Mouse (Mus musculus): ENCODE measurements around the gene Col1a2. TPM values are rescaled to one million over a fixed set of nuclear protein-coding genes. Genes with fewer than 3 reads are reported as not detected.
A peak's percentile ranks its signal among the peaks of the same experiment; 100 is the strongest.

Gene Col1a2
- polyA plus RNA-seq, 1 experiment from 2014 or later: 130 TPM

- H3K27me3 ChIP-seq (ENCODE audit: insufficient read depth, poor library complexity, severe bottlenecking): no peaks in the 10 kb centered on the region
- DNase-seq (ENCODE audit: low spot score): no peak
- H3K36me3 ChIP-seq: peaks cover 32% of the 10 kb centered on the region
Measured at GRCm38 (mm10) chr6:4534462-4535079, 30.0 kb downstream of the Col1a2 start.

GRCm38 (mm10) chr6:4541926-4542715 is 37.5 kb downstream of the Col1a2 start:
- H3K27ac ChIP-seq: no peak overlapping the region
- H3K27me3 ChIP-seq (ENCODE audit: insufficient read depth, poor library complexity, severe bottlenecking): no peaks in the 10 kb centered on the region
- DNase-seq (ENCODE audit: low spot score): no peak
- H3K36me3 ChIP-seq: peaks cover 11% of the 10 kb centered on the region
- no peaks in the 10 kb centered on the region for H3K4me1 ChIP-seq (replicated peaks)
- 89% methylated on average over 7 of the region's 7 CpGs for WGBS
- no peak overlapping the region for H3K4me3 ChIP-seq
- H3K9me3 ChIP-seq: no peaks in the 10 kb centered on the region

More at GRCm38 (mm10) chr6:4534462-4535079, 30.0 kb downstream of the Col1a2 start:
- Histone ChIP-seq H3K27ac (no peak overlapping the region), H3K4me1 (replicated peaks) (no peaks in the 10 kb centered on the region), H3K4me3 (no peak overlapping the region), H3K9me3 (no peaks in the 10 kb centered on the region)
- 83% methylated on average over 8 of the region's 8 CpGs for WGBS

GRCm38 (mm10) chr6:4544554-4544953 is 39.9 kb downstream of the Col1a2 start:
- Histone ChIP-seq H3K9me3 (no peaks in the 10 kb centered on the region), H3K27me3 (ENCODE audit: insufficient read depth, poor library complexity, severe bottlenecking) (no peaks in the 10 kb centered on the region), H3K36me3 (no peaks in the 10 kb centered on the region; the same call in 1 of the 2 replicates), H3K4me3 (no peak overlapping the region), H3K4me1 (replicated peaks) (peaks cover 5% of the 10 kb centered on the region; the same call in 1 of the 2 replicates), H3K27ac (no peak overlapping the region)
- DNase-seq (ENCODE audit: low spot score): peak; percentile 36
- WGBS: 51% methylated on average over 6 of the region's 6 CpGs

GRCm38 (mm10) chr6:4545727-4546126 is 41.1 kb downstream of the Col1a2 start:
- no peaks in the 10 kb centered on the region for H3K36me3 ChIP-seq
- H3K4me1 ChIP-seq (replicated peaks): peaks cover 16% of the 10 kb centered on the region
- peak; percentile 52 for DNase-seq (ENCODE audit: low spot score)
- no peaks in the 10 kb centered on the region for H3K9me3 ChIP-seq
- WGBS: 57% methylated on average over 8 of the region's 8 CpGs
- no peaks in the 10 kb centered on the region for H3K27me3 ChIP-seq (ENCODE audit: insufficient read depth, poor library complexity, severe bottlenecking)
- no peak overlapping the region for H3K4me3 ChIP-seq
- 0 out of 2 replicates have a peak overlapping the region, but pooled peaks have one; percentile 31 for H3K27ac ChIP-seq

GRCm38 (mm10) chr6:4548894-4549293 is 44.3 kb downstream of the Col1a2 start:
- 0 out of 2 replicates have a peak overlapping the region, but pooled peaks have one; percentile 53 for H3K27ac ChIP-seq
- 78% methylated on average over 4 of the region's 4 CpGs for WGBS
- no peak for DNase-seq (ENCODE audit: low spot score)
- H3K9me3 ChIP-seq: no peaks in the 10 kb centered on the region
- peaks cover 21% of the 10 kb centered on the region for H3K4me1 ChIP-seq (replicated peaks)
- H3K36me3 ChIP-seq: no peaks in the 10 kb centered on the region
- no peaks in the 10 kb centered on the region for H3K27me3 ChIP-seq (ENCODE audit: insufficient read depth, poor library complexity, severe bottlenecking)
- H3K4me3 ChIP-seq: no peak overlapping the region

GRCm38 (mm10) chr6:4549846-4550548 is 45.4 kb downstream of the Col1a2 start:
- Histone ChIP-seq H3K9me3 (no peaks in the 10 kb centered on the region), H3K27me3 (ENCODE audit: insufficient read depth, poor library complexity, severe bottlenecking) (no peaks in the 10 kb centered on the region), H3K4me1 (replicated peaks) (peaks cover 32% of the 10 kb centered on the region), H3K36me3 (no peaks in the 10 kb centered on the region), H3K4me3 (no peak overlapping the region), H3K27ac (peak overlapping the region; percentile 72)
- WGBS: 33% methylated on average over 11 of the region's 11 CpGs
- DNase-seq (ENCODE audit: low spot score): peak; percentile 39

- H3K4me3 ChIP-seq: no peak overlapping the region
- H3K27me3 ChIP-seq (ENCODE audit: insufficient read depth, poor library complexity, severe bottlenecking): no peaks in the 10 kb centered on the region
- no peaks in the 10 kb centered on the region for H3K36me3 ChIP-seq
- DNase-seq (ENCODE audit: low spot score): no peak
- peak overlapping the region; percentile 72 for H3K27ac ChIP-seq
- H3K9me3 ChIP-seq: no peaks in the 10 kb centered on the region
- 36% methylated on average over 1 of the region's 1 CpGs for WGBS
- peaks cover 37% of the 10 kb centered on the region for H3K4me1 ChIP-seq (replicated peaks)
Measured at GRCm38 (mm10) chr6:4550549-4550915, 45.9 kb downstream of the Col1a2 start.

- 72% methylated on average over 6 of the region's 6 CpGs for WGBS
- H3K9me3 ChIP-seq: no peaks in the 10 kb centered on the region
- H3K36me3 ChIP-seq: no peaks in the 10 kb centered on the region
- DNase-seq (ENCODE audit: low spot score): no peak
- H3K27ac ChIP-seq: no peak overlapping the region
- peaks cover 41% of the 10 kb centered on the region for H3K4me1 ChIP-seq (replicated peaks)
- H3K27me3 ChIP-seq (ENCODE audit: insufficient read depth, poor library complexity, severe bottlenecking): no peaks in the 10 kb centered on the region
- H3K4me3 ChIP-seq: no peak overlapping the region
Measured at GRCm38 (mm10) chr6:4555366-4555765, 50.8 kb downstream of the Col1a2 start.

GRCm38 (mm10) chr6:4557086-4557485 is 52.5 kb downstream of the Col1a2 start:
- no peaks in the 10 kb centered on the region for H3K36me3 ChIP-seq
- H3K4me1 ChIP-seq (replicated peaks): peaks cover 43% of the 10 kb centered on the region
- no peaks in the 10 kb centered on the region for H3K27me3 ChIP-seq (ENCODE audit: insufficient read depth, poor library complexity, severe bottlenecking)
- 80% methylated on average over 8 of the region's 8 CpGs for WGBS
- no peak overlapping the region for H3K4me3 ChIP-seq
- no peak for DNase-seq (ENCODE audit: low spot score)
- H3K9me3 ChIP-seq: no peaks in the 10 kb centered on the region
- H3K27ac ChIP-seq: no peak overlapping the region

GRCm38 (mm10) chr6:4557678-4558077 is 53.1 kb downstream of the Col1a2 start:
- peak overlapping the region; percentile 77 for H3K27ac ChIP-seq
- peaks cover 43% of the 10 kb centered on the region for H3K4me1 ChIP-seq (replicated peaks)
- H3K27me3 ChIP-seq (ENCODE audit: insufficient read depth, poor library complexity, severe bottlenecking): no peaks in the 10 kb centered on the region

GRCm38 (mm10) chr6:4561156-4561555 is 56.5 kb downstream of the Col1a2 start:
- peak overlapping the region; percentile 59; the same call in 1 of the 2 replicates for H3K27ac ChIP-seq
- no peaks in the 10 kb centered on the region for H3K9me3 ChIP-seq
- H3K4me1 ChIP-seq (replicated peaks): peaks cover 23% of the 10 kb centered on the region
- no peaks in the 10 kb centered on the region for H3K36me3 ChIP-seq
- WGBS: 24% methylated on average over 11 of the region's 11 CpGs
- no peaks in the 10 kb centered on the region for H3K27me3 ChIP-seq (ENCODE audit: insufficient read depth, poor library complexity, severe bottlenecking)
- no peak overlapping the region for H3K4me3 ChIP-seq
- peak; percentile 51 for DNase-seq (ENCODE audit: low spot score)

More at GRCm38 (mm10) chr6:4557678-4558077, 53.1 kb downstream of the Col1a2 start:
- no peaks in the 10 kb centered on the region for H3K36me3 ChIP-seq
- WGBS: 10% methylated on average over 7 of the region's 7 CpGs
- no peaks in the 10 kb centered on the region for H3K9me3 ChIP-seq
- no peak overlapping the region for H3K4me3 ChIP-seq
- DNase-seq (ENCODE audit: low spot score): peak; percentile 66

- no peaks in the 10 kb centered on the region for H3K27me3 ChIP-seq (ENCODE audit: insufficient read depth, poor library complexity, severe bottlenecking)
- no peaks in the 10 kb centered on the region for H3K36me3 ChIP-seq
- no peak for DNase-seq (ENCODE audit: low spot score)
- H3K4me3 ChIP-seq: no peak overlapping the region
- peaks cover 23% of the 10 kb centered on the region for H3K4me1 ChIP-seq (replicated peaks)
- H3K27ac ChIP-seq: peak overlapping the region; percentile 59; the same call in 1 of the 2 replicates
- no peaks in the 10 kb centered on the region for H3K9me3 ChIP-seq
Measured at GRCm38 (mm10) chr6:4561621-4562020, 57.0 kb downstream of the Col1a2 start.

All from hindbrain, embryonic 10.5 days (tissue).